Mouse (Mus musculus) embryonic facial prominence, embryonic 15.5 days (tissue): ENCODE results near the gene Rhbdl1. TPM values are rescaled to one million over a fixed set of nuclear protein-coding genes. Genes with fewer than 3 reads are reported as not detected.

ENCODE experiments used
- ATAC-seq: fragments of 200-750 bp; cut with Nextera tagmentation; 2 replicates; pipeline ENCODE4 v1.8.0; 2017; ENCODE audit warnings: low read depth, moderate TSS enrichment; ENCODE audit not compliant: insufficient number of reproducible peaks, low FRiP score, low TSS enrichment
- H3K27ac ChIP-seq: fragments of 300-500 bp; sonication (generic); replicated peaks from 2 replicates; pipeline ENCODE4 v1.5.1; 2015; ENCODE audit warnings: mild to moderate bottlenecking, inconsistent platforms
- H3K27me3 ChIP-seq: fragments of 300-500 bp; sonication (generic); 2 replicates; pipeline ENCODE4 v1.6.1; 2015; ENCODE audit warnings: inconsistent platforms
- H3K36me3 ChIP-seq: fragments of 300-500 bp; sonication (generic); 2 replicates; pipeline ENCODE4 v1.6.1; 2015; ENCODE audit warnings: mild to moderate bottlenecking, inconsistent platforms
- H3K4me1 ChIP-seq: fragments of 300-500 bp; sonication (generic); 2 replicates; pipeline ENCODE4 v1.6.1; 2015; ENCODE audit warnings: inconsistent platforms
- H3K4me2 ChIP-seq: fragments of 300-500 bp; sonication (generic); replicated peaks from 2 replicates; pipeline ENCODE4 v1.6.1; 2015; ENCODE audit warnings: mild to moderate bottlenecking, inconsistent platforms
- H3K4me3 ChIP-seq: fragments of 300-500 bp; sonication (generic); replicated peaks from 2 replicates; pipeline ENCODE4 v1.5.1; 2015; ENCODE audit warnings: mild to moderate bottlenecking, inconsistent platforms
- H3K9ac ChIP-seq: fragments of 300-500 bp; sonication (generic); 2 replicates; pipeline ENCODE4 v1.6.1; 2015; ENCODE audit warnings: inconsistent platforms
- H3K9me3 ChIP-seq: fragments of 300-500 bp; sonication (generic); replicated peaks from 2 replicates; pipeline ENCODE4 v1.6.1; 2016; ENCODE audit warnings: inconsistent platforms
- WGBS: fragments of 180-500 bp; shearing (Covaris S2); methylation state at CpG from one replicate; pipeline ENCODE4 v1.1.7; 2015; 5-methylcytosine and 5-hydroxymethylcytosine counted together
- polyA plus RNA-seq: library from polyadenylated mRNA; unstranded; fragments of >200 nt; fragmentation: Nextera tagmentation; extraction: Ambion mirVana; gene quantifications from 2 replicates; pipeline ENCODE4 v1.2.1, GENCODE M21; 2015

The Rhbdl1 gene
- polyA plus RNA-seq, 1 experiment from 2014 or later, result 3.2 TPM

- WGBS, result 81% methylated on average over 2 of the region's 2 CpGs
- Histone ChIP-seq H3K9ac (no peak overlapping the region), H3K27ac (no peak overlapping the region), H3K36me3 (no peaks in the 10 kb centered on the region), H3K4me3 (no peak overlapping the region), H3K4me1 (peaks cover 25% of the 10 kb centered on the region), H3K9me3 (no peaks in the 10 kb centered on the region), H3K4me2 (no peak overlapping the region), H3K27me3 (no peaks in the 10 kb centered on the region)
- ATAC-seq, result no peak
Measured at GRCm38 (mm10) chr17:25869954-25870353, 32.9 kb upstream of the Rhbdl1 start.

GRCm38 (mm10) chr17:25869498-25869897, 32.4 kb upstream of the Rhbdl1 start:
- Histone ChIP-seq H3K27ac (no peak overlapping the region), H3K4me1 (peaks cover 23% of the 10 kb centered on the region), H3K4me2 (no peak overlapping the region), H3K4me3 (no peak overlapping the region), H3K36me3 (no peaks in the 10 kb centered on the region), H3K27me3 (no peaks in the 10 kb centered on the region), H3K9ac (no peak overlapping the region), H3K9me3 (no peaks in the 10 kb centered on the region)
- WGBS, result 87% methylated on average over 8 of the region's 8 CpGs
- no peak for ATAC-seq

- peak within 1 kb of the TSS; percentile 99 for H3K4me2 ChIP-seq
- peak within 1 kb of the TSS; percentile 63 for H3K9ac ChIP-seq
- no peaks in the 10 kb centered on the region for H3K36me3 ChIP-seq
- 0% methylated on average over 24 of the region's 24 CpGs for WGBS
- H3K27ac ChIP-seq, result peak within 1 kb of the TSS; percentile 59
- H3K27me3 ChIP-seq, result no peaks in the 10 kb centered on the region
- ATAC-seq, result peak; percentile 85
- no peaks in the 10 kb centered on the region for H3K9me3 ChIP-seq
- peaks cover 15% of the 10 kb centered on the region for H3K4me1 ChIP-seq
- peak within 1 kb of the TSS; percentile 71 for H3K4me3 ChIP-seq
Measured at GRCm38 (mm10) chr17:25868601-25869191, 31.6 kb upstream of the Rhbdl1 start, which contains the start of gene Mcrip2. Gene Mcrip2, minus strand, starts transcription at chr17:25868764.

GRCm38 (mm10) chr17:25867836-25868600, 30.9 kb upstream of the Rhbdl1 start:
- Histone ChIP-seq H3K4me2 (peak overlapping the region; percentile 99), H3K9me3 (no peaks in the 10 kb centered on the region), H3K4me3 (peak overlapping the region; percentile 71), H3K9ac (peak overlapping the region; percentile 63), H3K27me3 (no peaks in the 10 kb centered on the region), H3K27ac (peak overlapping the region; percentile 59), H3K4me1 (peaks cover 15% of the 10 kb centered on the region), H3K36me3 (no peaks in the 10 kb centered on the region)
- ATAC-seq, result peak; percentile 8; the same call in 1 of the 2 replicates
- WGBS, result under 1% methylated on average over 42 of the region's 42 CpGs

- Histone ChIP-seq H3K9ac (no peak overlapping the region), H3K4me2 (peak overlapping the region; percentile 99), H3K9me3 (no peaks in the 10 kb centered on the region), H3K27ac (no peak overlapping the region), H3K4me1 (peaks cover 15% of the 10 kb centered on the region), H3K4me3 (peak overlapping the region; percentile 71), H3K27me3 (no peaks in the 10 kb centered on the region), H3K36me3 (no peaks in the 10 kb centered on the region)
- WGBS, result 12% methylated on average over 7 of the region's 7 CpGs
- no peak for ATAC-seq
Measured at GRCm38 (mm10) chr17:25867509-25867835, 30.4 kb upstream of the Rhbdl1 start.

GRCm38 (mm10) chr17:25866172-25866571, 29.1 kb upstream of the Rhbdl1 start:
- Histone ChIP-seq H3K9me3 (no peaks in the 10 kb centered on the region), H3K36me3 (no peaks in the 10 kb centered on the region), H3K4me2 (no peak overlapping the region)

GRCm38 (mm10) chr17:25865288-25865687, 28.2 kb upstream of the Rhbdl1 start:
- no peak overlapping the region for H3K27ac ChIP-seq
- ATAC-seq, result no peak
- no peaks in the 10 kb centered on the region for H3K36me3 ChIP-seq
- peaks cover 31% of the 10 kb centered on the region for H3K4me1 ChIP-seq
- H3K9ac ChIP-seq, result no peak overlapping the region
- H3K27me3 ChIP-seq, result no peaks in the 10 kb centered on the region
- H3K4me3 ChIP-seq, result no peak overlapping the region
- WGBS, result 88% methylated on average over 11 of the region's 11 CpGs
- no peak overlapping the region for H3K4me2 ChIP-seq
- no peaks in the 10 kb centered on the region for H3K9me3 ChIP-seq

More at GRCm38 (mm10) chr17:25866172-25866571, 29.1 kb upstream of the Rhbdl1 start:
- no peak overlapping the region for H3K9ac ChIP-seq
- H3K27ac ChIP-seq, result no peak overlapping the region
- H3K4me1 ChIP-seq, result peaks cover 22% of the 10 kb centered on the region
- H3K27me3 ChIP-seq, result no peaks in the 10 kb centered on the region
- no peak for ATAC-seq
- H3K4me3 ChIP-seq, result no peak overlapping the region
- WGBS, result 87% methylated on average over 3 of the region's 3 CpGs

- no peaks in the 10 kb centered on the region for H3K27me3 ChIP-seq
- no peak overlapping the region for H3K4me3 ChIP-seq
- no peak for ATAC-seq
- no peaks in the 10 kb centered on the region for H3K36me3 ChIP-seq
- no peak overlapping the region for H3K9ac ChIP-seq
- H3K9me3 ChIP-seq, result no peaks in the 10 kb centered on the region
- no peak overlapping the region for H3K27ac ChIP-seq
- H3K4me1 ChIP-seq, result peaks cover 34% of the 10 kb centered on the region
- no peak overlapping the region for H3K4me2 ChIP-seq
- WGBS, result 89% methylated on average over 14 of the region's 14 CpGs
Measured at GRCm38 (mm10) chr17:25864311-25864710, 27.2 kb upstream of the Rhbdl1 start.

GRCm38 (mm10) chr17:25863681-25864080, 26.6 kb upstream of the Rhbdl1 start:
- whole genome bisulfite sequencing, result 85% methylated on average over 6 of the region's 6 CpGs
- no peak for ATAC-seq
- Histone ChIP-seq H3K9me3 (no peaks in the 10 kb centered on the region), H3K4me3 (no peak overlapping the region), H3K27me3 (no peaks in the 10 kb centered on the region), H3K4me2 (no peak overlapping the region), H3K9ac (no peak overlapping the region), H3K4me1 (peaks cover 31% of the 10 kb centered on the region), H3K36me3 (no peaks in the 10 kb centered on the region), H3K27ac (no peak overlapping the region)

- Histone ChIP-seq H3K4me3 (peak overlapping the region; percentile 75), H3K9ac (peak overlapping the region; percentile 84), H3K9me3 (no peaks in the 10 kb centered on the region), H3K4me1 (peaks cover 19% of the 10 kb centered on the region), H3K36me3 (no peaks in the 10 kb centered on the region), H3K27me3 (no peaks in the 10 kb centered on the region), H3K27ac (peak overlapping the region; percentile 89), H3K4me2 (peak overlapping the region; percentile 92)
- WGBS, result 8% methylated on average over 6 of the region's 6 CpGs
- ATAC-seq, result no peak
Measured at GRCm38 (mm10) chr17:25861704-25862612, 24.9 kb upstream of the Rhbdl1 start.
